Mouse (Mus musculus): ENCODE results near the gene Pla1a. TPM values are rescaled to one million over a fixed set of nuclear protein-coding genes. Genes with fewer than 3 reads are reported as not detected.
A peak's percentile ranks its signal among the peaks of the same experiment; 100 is the strongest.

Pla1a gene
- polyA plus RNA-seq, 1 experiment = not detected

GRCm38 (mm10) chr16:38459990-38460389 is 27.0 kb upstream of the Pla1a start:
- H3K4me3 ChIP-seq (ENCODE audit: insufficient read depth, low read length) = peak overlapping the region; percentile 13; the same call in 1 of the 2 replicates
- H3K27ac ChIP-seq (ENCODE audit: insufficient read depth, low read depth, low read length) = no peak overlapping the region
- TF ChIP-seq CTCF (IDR thresholded peaks at IDR 0.05; ENCODE audit: low read depth, low read length) (no peak), POLR2A (IDR thresholded peaks at IDR 0.05; ENCODE audit: borderline replicate concordance, low read depth, low read length) (no peak)
- peaks cover 35% of the 10 kb centered on the region for H3K4me1 ChIP-seq (ENCODE audit: control insufficient read depth, insufficient read depth, low read length)

DNA sequence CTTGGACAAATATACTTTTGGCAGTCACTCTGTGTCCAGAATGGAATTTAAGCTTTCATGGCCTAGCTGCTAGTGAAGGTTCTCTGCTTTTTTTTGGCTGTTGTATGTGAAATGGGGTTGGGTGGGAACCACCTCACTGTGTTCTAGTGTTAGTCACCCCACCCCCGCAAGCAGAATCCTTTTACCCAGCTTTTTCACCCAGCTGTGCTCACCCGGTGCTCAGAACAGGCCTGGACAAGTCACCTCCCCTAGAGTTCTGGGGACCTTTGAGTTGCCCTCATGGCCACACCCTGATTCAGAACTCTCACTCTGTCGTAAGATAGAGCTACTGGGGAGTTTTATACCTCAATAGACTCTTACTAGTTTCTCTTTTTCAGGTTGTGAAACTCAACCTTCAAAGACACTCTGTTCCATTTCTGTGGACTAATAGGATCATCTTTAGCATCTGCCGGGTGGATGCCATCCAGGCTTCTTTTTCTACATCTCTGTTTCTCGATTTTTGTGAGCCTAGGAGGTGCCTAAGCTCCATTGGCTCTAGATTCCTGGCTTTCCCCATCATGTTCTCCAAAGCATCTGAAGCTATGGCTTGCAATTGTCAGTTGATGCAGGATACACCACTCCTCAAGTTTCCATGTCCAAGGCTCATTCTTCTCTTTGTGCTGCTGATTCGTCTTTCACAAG is 25.8 kb upstream of the Pla1a start:
- Histone ChIP-seq H3K27ac (ENCODE audit: insufficient read depth, low read depth, low read length) (peak overlapping the region; percentile 80), H3K4me1 (ENCODE audit: control insufficient read depth, insufficient read depth, low read length) (peaks cover 38% of the 10 kb centered on the region), H3K4me3 (ENCODE audit: insufficient read depth, low read length) (peak overlapping the region; percentile 49)
- TF ChIP-seq CTCF (IDR thresholded peaks at IDR 0.05; ENCODE audit: low read depth, low read length) = no peak
- no peak for TF ChIP-seq POLR2A (IDR thresholded peaks at IDR 0.05; ENCODE audit: borderline replicate concordance, low read depth, low read length)

DNA sequence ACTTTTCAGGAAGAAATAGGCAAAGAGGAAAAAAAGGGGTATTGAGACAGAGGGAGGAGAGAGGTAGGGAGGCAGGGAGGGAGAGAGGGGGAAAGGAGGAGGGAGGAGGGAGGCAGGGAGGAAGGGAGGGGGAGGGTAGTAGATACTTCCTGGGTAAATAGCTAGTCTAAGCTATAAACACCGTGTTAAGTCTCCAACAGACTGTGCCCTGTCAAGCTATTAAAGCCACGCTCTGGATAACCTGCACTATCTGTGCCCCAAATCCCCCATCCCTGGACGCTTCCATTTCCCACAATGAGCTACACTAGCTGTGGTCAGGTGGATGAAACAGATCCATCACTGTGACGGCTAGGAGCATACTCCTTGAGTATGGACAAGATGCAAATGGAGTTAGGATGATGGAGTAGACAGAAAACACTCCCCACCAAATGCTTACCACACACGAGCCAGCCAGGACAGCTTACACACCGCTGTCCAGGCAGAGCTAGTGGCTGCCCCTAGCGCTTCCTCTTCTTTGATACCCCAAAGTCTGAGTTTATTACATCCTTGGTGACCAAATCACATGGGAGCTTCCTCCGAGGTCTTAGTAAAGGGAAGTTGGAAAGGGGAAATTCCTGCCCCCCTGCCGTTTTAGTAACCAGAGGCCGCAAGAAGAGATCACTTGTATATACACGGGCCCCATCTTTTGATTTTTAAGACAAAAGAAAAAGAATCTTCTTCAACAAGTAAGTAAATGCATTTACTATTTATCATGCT is 24.0 kb upstream of the Pla1a start:
- peaks cover 38% of the 10 kb centered on the region for H3K4me1 ChIP-seq (ENCODE audit: control insufficient read depth, insufficient read depth, low read length)
- peak overlapping the region; percentile 85 for H3K27ac ChIP-seq (ENCODE audit: insufficient read depth, low read depth, low read length)

DNA sequence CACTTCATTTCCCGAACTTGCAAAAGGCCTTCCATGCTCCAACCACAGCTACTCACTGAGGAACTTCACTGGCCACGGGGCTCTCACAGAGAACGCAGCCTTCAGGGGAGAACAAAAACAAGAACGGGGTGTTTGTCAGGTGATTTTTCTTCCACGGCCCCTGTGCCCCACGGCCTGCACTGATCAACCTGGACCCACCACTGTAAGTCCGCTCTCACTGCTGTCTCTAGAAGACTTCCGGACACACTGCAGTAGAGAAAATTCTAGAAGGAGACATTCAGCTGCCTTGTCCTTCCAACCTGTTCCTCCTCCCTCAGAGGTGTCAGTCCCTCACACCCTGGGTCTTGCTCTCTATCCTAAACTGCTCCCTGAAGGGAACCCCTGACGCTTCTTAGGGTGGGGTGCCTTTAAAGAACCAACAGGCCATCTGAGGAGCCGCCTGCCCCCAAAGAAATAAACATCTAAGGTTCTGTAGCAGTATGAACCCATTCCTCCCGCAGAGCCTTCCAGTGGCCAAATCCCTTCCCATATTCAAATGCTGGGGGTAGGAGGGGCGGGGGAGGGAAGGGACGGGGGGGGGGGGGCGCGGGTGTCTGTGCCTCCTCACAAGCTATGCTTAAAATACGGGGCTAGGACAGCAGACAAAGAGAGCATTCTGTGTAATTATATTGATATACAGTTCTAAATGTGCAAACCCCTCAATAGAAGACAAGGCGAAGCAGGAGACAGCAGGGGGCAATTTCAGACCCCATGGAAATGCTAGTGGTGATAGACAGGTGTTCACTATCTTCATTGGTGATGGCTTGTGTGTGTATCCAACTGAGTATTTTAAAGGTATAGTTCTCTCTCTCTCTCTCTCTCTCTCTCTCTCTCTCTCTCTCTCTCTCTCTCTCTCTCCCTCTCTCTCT is 22.8 kb upstream of the Pla1a start, which contains the start of gene Cd80:
Cd80 (plus strand) TSS at position 51 of the 908 bp plus-strand sequence.
- Histone ChIP-seq H3K4me1 (ENCODE audit: control insufficient read depth, insufficient read depth, low read length) (peaks cover 39% of the 10 kb centered on the region), H3K27ac (ENCODE audit: insufficient read depth, low read depth, low read length) (no peak within 1 kb of the TSS), H3K4me3 (ENCODE audit: insufficient read depth, low read length) (no peak within 1 kb of the TSS)
- no peak for TF ChIP-seq POLR2A (IDR thresholded peaks at IDR 0.05; ENCODE audit: borderline replicate concordance, low read depth, low read length)

More for the DNA sequence above, 24.0 kb upstream of the Pla1a start:
- TF ChIP-seq CTCF (IDR thresholded peaks at IDR 0.05; ENCODE audit: low read depth, low read length) (no peak), POLR2A (IDR thresholded peaks at IDR 0.05; ENCODE audit: borderline replicate concordance, low read depth, low read length) (no peak)
- peak overlapping the region; percentile 77 for H3K4me3 ChIP-seq (ENCODE audit: insufficient read depth, low read length)

DNA sequence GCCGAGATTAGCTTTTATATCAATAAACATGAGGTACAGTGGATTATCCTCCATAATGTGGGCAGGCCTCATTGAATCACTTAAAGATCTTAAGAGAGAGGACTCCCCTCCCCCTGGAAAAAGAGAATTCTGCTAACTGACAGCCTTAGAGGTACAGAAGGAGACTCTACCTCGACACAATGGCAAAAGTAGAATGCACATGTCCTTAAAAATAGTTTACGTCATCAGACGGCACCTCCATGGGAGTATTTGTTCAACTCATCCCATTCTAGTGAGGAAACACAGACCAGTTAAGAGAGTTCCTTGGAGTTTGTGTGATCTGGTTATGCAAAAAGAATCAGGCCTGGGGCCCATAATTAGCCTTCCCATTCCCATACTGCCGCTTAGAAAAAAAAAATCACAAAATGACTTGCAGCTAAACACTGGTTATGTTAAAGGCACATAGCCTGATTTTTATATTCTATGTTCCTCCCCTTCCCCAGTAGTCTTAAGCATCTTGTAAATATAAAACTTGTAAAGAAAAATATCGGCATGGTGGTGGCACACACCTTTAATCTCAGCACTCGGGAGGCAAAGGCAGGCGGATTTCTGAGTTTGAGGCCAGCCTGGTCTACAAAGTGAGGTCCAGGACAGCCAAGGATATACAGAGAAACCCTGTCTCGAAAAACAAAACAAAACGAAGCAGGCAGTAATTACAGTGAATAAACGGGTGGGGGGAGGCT is 21.7 kb upstream of the Pla1a start:
- peaks cover 34% of the 10 kb centered on the region for H3K4me1 ChIP-seq (ENCODE audit: control insufficient read depth, insufficient read depth, low read length)
- H3K4me3 ChIP-seq (ENCODE audit: insufficient read depth, low read length) = no peak overlapping the region
- TF ChIP-seq CTCF (IDR thresholded peaks at IDR 0.05; ENCODE audit: low read depth, low read length) (no peak), POLR2A (IDR thresholded peaks at IDR 0.05; ENCODE audit: borderline replicate concordance, low read depth, low read length) (no peak)
- no peak overlapping the region for H3K27ac ChIP-seq (ENCODE audit: insufficient read depth, low read depth, low read length)

GRCm38 (mm10) chr16:38453952-38454351 is 21.0 kb upstream of the Pla1a start:
- Histone ChIP-seq H3K4me1 (ENCODE audit: control insufficient read depth, insufficient read depth, low read length) (peaks cover 26% of the 10 kb centered on the region), H3K27ac (ENCODE audit: insufficient read depth, low read depth, low read length) (no peak overlapping the region), H3K4me3 (ENCODE audit: insufficient read depth, low read length) (no peak overlapping the region)
- TF ChIP-seq POLR2A (IDR thresholded peaks at IDR 0.05; ENCODE audit: borderline replicate concordance, low read depth, low read length) = no peak
- TF ChIP-seq CTCF (IDR thresholded peaks at IDR 0.05; ENCODE audit: low read depth, low read length) = no peak

DNA sequence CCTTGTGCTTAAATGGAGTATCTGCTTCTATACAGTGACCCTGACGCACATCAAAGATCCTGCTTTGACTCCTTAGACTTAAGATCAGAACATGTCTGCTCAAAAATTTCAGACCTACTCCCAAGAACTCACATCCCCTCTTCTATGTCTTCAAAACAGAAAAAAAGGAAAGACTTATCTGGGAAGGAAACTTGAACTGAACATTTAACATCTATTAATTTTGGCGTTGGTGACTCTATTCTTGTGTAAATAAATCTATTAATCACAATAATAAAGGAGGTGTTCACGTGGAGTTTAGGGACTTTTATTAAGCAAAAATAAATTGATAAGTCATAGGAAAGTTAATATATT is 20.2 kb upstream of the Pla1a start:
- Histone ChIP-seq H3K27ac (ENCODE audit: insufficient read depth, low read depth, low read length) (peak overlapping the region; percentile 84), H3K4me1 (ENCODE audit: control insufficient read depth, insufficient read depth, low read length) (peaks cover 23% of the 10 kb centered on the region), H3K4me3 (ENCODE audit: insufficient read depth, low read length) (peak overlapping the region; percentile 86)
- no peak for TF ChIP-seq POLR2A (IDR thresholded peaks at IDR 0.05; ENCODE audit: borderline replicate concordance, low read depth, low read length)
- no peak for TF ChIP-seq CTCF (IDR thresholded peaks at IDR 0.05; ENCODE audit: low read depth, low read length)

- Histone ChIP-seq H3K4me1 (ENCODE audit: control insufficient read depth, insufficient read depth, low read length) (peaks cover 23% of the 10 kb centered on the region), H3K4me3 (ENCODE audit: insufficient read depth, low read length) (peak within 1 kb of the TSS; percentile 86), H3K27ac (ENCODE audit: insufficient read depth, low read depth, low read length) (peak within 1 kb of the TSS; percentile 84)
- TF ChIP-seq CTCF (IDR thresholded peaks at IDR 0.05; ENCODE audit: low read depth, low read length) (no peak), POLR2A (IDR thresholded peaks at IDR 0.05; ENCODE audit: borderline replicate concordance, low read depth, low read length) (no peak)
These were observed 19.7 kb upstream of the Pla1a start, which contains the start of gene Adprh for GRCm38 (mm10) chr16:38452442-38453202. Gene Adprh, minus strand, starts transcription at chr16:38452703.

All from bone marrow macrophage, adult 2 months (primary cell).